Mouse (Mus musculus): ENCODE results near the gene Litaf. TPM values are rescaled to one million over a fixed set of nuclear protein-coding genes. Genes with fewer than 3 reads are reported as not detected.
A peak's percentile ranks its signal among the peaks of the same experiment; 100 is the strongest.

Gene Litaf
- total and polyA plus RNA-seq, 3 experiments, result 25.7 to 50.1 TPM; not detected in 1

GRCm38 (mm10) chr16:11062794-11063721, 2.9 kb downstream of the Litaf start:
- Histone ChIP-seq H3K27ac (ENCODE audit: control insufficient read depth, low read depth, low read length) (no peak overlapping the region), H3K9ac (ENCODE audit: control insufficient read depth, low read depth, low read length, poor library complexity, severe bottlenecking) (peak overlapping the region; percentile 43), H3K79me2 (ENCODE audit: control insufficient read depth, insufficient read depth, low read length, poor library complexity) (no peaks in the 10 kb centered on the region), H3K4me3 (ENCODE audit: control insufficient read depth in 1 of 2, insufficient read depth in 1 of 2, low read depth in 2 of 2, low read length in 2 of 2) (peak overlapping the region in 1 of 2 experiments; percentile 25; a peak in 1 of 4 replicates), H3K27me3 (ENCODE audit: control insufficient read depth in 1 of 2, insufficient read depth in 2 of 2, low read length in 2 of 2) (peaks cover 0 to 3% of the 10 kb centered on the region in 2 experiments; a peak in 1 of 4 replicates), H3K9me3 (replicated peaks; ENCODE audit: insufficient read depth, low read length) (no peaks in the 10 kb centered on the region), H3K4me1 (ENCODE audit: control insufficient read depth in 1 of 2, insufficient read depth in 2 of 2, low read length in 2 of 2) (peaks cover 0 to 14% of the 10 kb centered on the region in 2 experiments; a peak in 3 of 4 replicates), H3K36me3 (ENCODE audit: control insufficient read depth in 1 of 2, insufficient read depth in 2 of 2, low read length in 2 of 2) (peaks cover 0 to 10% of the 10 kb centered on the region in 2 experiments; a peak in 1 of 4 replicates)
- peak; percentile 62 for DNase-seq (ENCODE audit: low read depth, low spot score)
- TF ChIP-seq MYC (IDR thresholded peaks at IDR 0.05; ENCODE audit: low read depth, low read length), result no peak
- TF ChIP-seq GABPA (IDR thresholded peaks at IDR 0.05; ENCODE audit: low read depth, low read length), result no peak
- TF ChIP-seq MYB (IDR thresholded peaks at IDR 0.05; ENCODE audit: low read depth, low read length), result no peak
- no peak for TF ChIP-seq CHD1 (IDR thresholded peaks at IDR 0.05; ENCODE audit: low read depth, low read length)
- 0 out of 2 replicates have a peak, but pooled peaks have one; percentile 18 for TF ChIP-seq TCF12 (IDR thresholded peaks at IDR 0.05; ENCODE audit: low read depth, low read length)
- no peak for TF ChIP-seq POLR2AphosphoS2 (IDR thresholded peaks at IDR 0.05; ENCODE audit: low read length)
- TF ChIP-seq MAFK (IDR thresholded peaks at IDR 0.05; ENCODE audit: borderline replicate concordance, low read depth, low read length), result no peak
- no peak for TF ChIP-seq ZMIZ1 (IDR thresholded peaks at IDR 0.05; ENCODE audit: low read depth, low read length)
- TF ChIP-seq ETS1 (IDR thresholded peaks at IDR 0.05; ENCODE audit: low read depth, low read length), result peak; percentile 67
- TF ChIP-seq MAZ (IDR thresholded peaks at IDR 0.05; ENCODE audit: low read depth, low read length), result no peak
- TF ChIP-seq MEF2A (IDR thresholded peaks at IDR 0.05; ENCODE audit: extremely low read depth, insufficient replicate concordance, low read depth, low read length, poor library complexity, severe bottlenecking), result no peak
- no peak for TF ChIP-seq NELFE (IDR thresholded peaks at IDR 0.05; ENCODE audit: low read depth, low read length)
- TF ChIP-seq GATA1 (IDR thresholded peaks at IDR 0.05; ENCODE audit: low read depth, low read length), result peak; percentile 24; the same call in 1 of the 2 replicates
- TF ChIP-seq POLR2AphosphoS5 (IDR thresholded peaks at IDR 0.05; ENCODE audit: borderline replicate concordance, low read depth, low read length), result no peak
- no peak for TF ChIP-seq MAX (IDR thresholded peaks at IDR 0.05; ENCODE audit: low read length)
- TF ChIP-seq MXI1 (IDR thresholded peaks at IDR 0.05; ENCODE audit: low read depth, low read length), result no peak
- TF ChIP-seq ZKSCAN1 (IDR thresholded peaks at IDR 0.05; ENCODE audit: low read depth, low read length), result no peak
- TF ChIP-seq TBP (IDR thresholded peaks at IDR 0.05; ENCODE audit: low read depth, low read length), result 0 out of 2 replicates have a peak, but pooled peaks have one; percentile 32
- TF ChIP-seq RCOR1 (IDR thresholded peaks at IDR 0.05; ENCODE audit: low read depth, low read length), result peak; percentile 80
- TF ChIP-seq CTCF (IDR thresholded peaks at IDR 0.05 in 2 of 3, conservative IDR thresholded peaks at IDR 0.05 in 1 of 3; ENCODE audit: control insufficient read depth in 1 of 3, insufficient read depth in 1 of 3, low read depth in 2 of 3, low read length in 3 of 3, poor library complexity in 1 of 3, severe bottlenecking in 1 of 3), result no peak
- no peak for TF ChIP-seq USF1 (IDR thresholded peaks at IDR 0.05; ENCODE audit: low read depth, low read length)
- no peak for TF ChIP-seq SIN3A (IDR thresholded peaks at IDR 0.05; ENCODE audit: low read length)
- TF ChIP-seq USF2 (IDR thresholded peaks at IDR 0.05; ENCODE audit: borderline replicate concordance in 1 of 2, insufficient read depth in 1 of 2, low read depth in 1 of 2, low read length in 2 of 2), result no peak
- TF ChIP-seq BHLHE40 (IDR thresholded peaks at IDR 0.05; ENCODE audit: borderline replicate concordance, low read depth, low read length), result no peak
- no peak for TF ChIP-seq SMC3 (IDR thresholded peaks at IDR 0.05; ENCODE audit: low read depth, low read length)
- TF ChIP-seq NRF1 (IDR thresholded peaks at IDR 0.05; ENCODE audit: insufficient read depth, low read depth, low read length, poor library complexity, severe bottlenecking), result no peak
- TF ChIP-seq TAL1 (IDR thresholded peaks at IDR 0.05; ENCODE audit: low read length), result no peak; the same call in 1 of the 2 replicates
- no peak for TF ChIP-seq RAD21 (IDR thresholded peaks at IDR 0.05; ENCODE audit: low read depth, low read length)
- no peak for TF ChIP-seq ZNF384 (IDR thresholded peaks at IDR 0.05; ENCODE audit: low read depth, low read length)
- TF ChIP-seq E2F4 (IDR thresholded peaks at IDR 0.05; ENCODE audit: borderline replicate concordance, low read depth, low read length), result no peak
- TF ChIP-seq ZC3H11A (IDR thresholded peaks at IDR 0.05; ENCODE audit: low read depth, low read length), result no peak
- no peak for TF ChIP-seq CHD2 (IDR thresholded peaks at IDR 0.05; ENCODE audit: low read length)
- peak in 1 of 2 experiments; percentile 48; a peak in 2 of 4 replicates for TF ChIP-seq EP300 (IDR thresholded peaks at IDR 0.05; ENCODE audit: low read depth in 1 of 2, low read length in 2 of 2)
- no peak for TF ChIP-seq UBTF (IDR thresholded peaks at IDR 0.05; ENCODE audit: borderline replicate concordance, insufficient read depth, low read depth, low read length)
- no peak for TF ChIP-seq ELF1 (IDR thresholded peaks at IDR 0.05; ENCODE audit: low read depth, low read length)

Data from MEL (cell line).